Mouse (Mus musculus) olfactory bulb, adult 2 months (tissue): ENCODE data around the gene Gm44502.

ENCODE experiments used
- CTCF ChIP-seq: fragments of 200-500 bp; IDR thresholded peaks from 2 replicates; pipeline ENCODE4 v1.5.1; 2012; ENCODE audit warnings: low read depth, mild to moderate bottlenecking, low read length, moderate library complexity; ENCODE audit not compliant: insufficient read depth
- POLR2A ChIP-seq: fragments of 200-500 bp; IDR thresholded peaks from 2 replicates; pipeline ENCODE4 v1.6.1; 2012; ENCODE audit warnings: mild to moderate bottlenecking, low read depth, low read length, moderate library complexity; ENCODE audit not compliant: insufficient read depth

- TF ChIP-seq CTCF (no peak), POLR2A (no peak)
Measured at GRCm38 (mm10) chr15:89376957-89377356, 52.5 kb downstream of the Gm44502 start, which contains the start of gene Tymp.
